Mouse (Mus musculus): ENCODE measurements around the gene Efhc2. TPM values are rescaled to one million over a fixed set of nuclear protein-coding genes. Genes with fewer than 3 reads are reported as not detected.

Efhc2 gene
- polyA plus RNA-seq (2012; ENCODE audit: insufficient read depth, insufficient read length, low replicate concordance, missing spikeins) = not detected in 2 replicates

GRCm38 (mm10) chrX:17319126-17319583 is at the start of gene Efhc2:
Efhc2 (minus strand) TSS chrX:17319368.
- Histone ChIP-seq H3K27ac (ENCODE audit: insufficient read depth, low read depth, low read length) (no peak within 1 kb of the TSS), H3K4me3 (ENCODE audit: insufficient read depth, low read depth, low read length) (peak within 1 kb of the TSS; percentile 35), H3K4me1 (ENCODE audit: control insufficient read depth, insufficient read depth, low read length) (peaks cover 4% of the 10 kb centered on the region; the same call in 1 of the 2 replicates)
- WGBS = 21% methylated on average over 18 of the region's 19 CpGs
- TF ChIP-seq CTCF (IDR thresholded peaks at IDR 0.05; ENCODE audit: insufficient read depth, low read depth, low read length) = no peak

GRCm38 (mm10) chrX:17365114-17365513 is 45.9 kb upstream of the Efhc2 start:
- no peak for TF ChIP-seq CTCF (IDR thresholded peaks at IDR 0.05; ENCODE audit: insufficient read depth, low read depth, low read length)
- no peak for TF ChIP-seq POLR2A (IDR thresholded peaks at IDR 0.05; ENCODE audit: insufficient read depth, low read depth, low read length)
- Histone ChIP-seq H3K4me1 (ENCODE audit: control insufficient read depth, insufficient read depth, low read length) (no peaks in the 10 kb centered on the region), H3K27ac (ENCODE audit: insufficient read depth, low read depth, low read length) (no peak overlapping the region), H3K4me3 (ENCODE audit: insufficient read depth, low read depth, low read length) (no peak overlapping the region)
- WGBS = 78% methylated on average over 2 of the region's 2 CpGs

- TF ChIP-seq POLR2A (IDR thresholded peaks at IDR 0.05; ENCODE audit: insufficient read depth, low read depth, low read length) (no peak), CTCF (IDR thresholded peaks at IDR 0.05; ENCODE audit: insufficient read depth, low read depth, low read length) (no peak)
These were observed 18.8 kb downstream of the Efhc2 start for GRCm38 (mm10) chrX:17300349-17300880.

GRCm38 (mm10) chrX:17283899-17284298 is 35.3 kb downstream of the Efhc2 start:
- 83% methylated on average over 2 of the region's 2 CpGs for WGBS
- Histone ChIP-seq H3K27ac (ENCODE audit: insufficient read depth, low read depth, low read length) (no peak overlapping the region), H3K4me3 (ENCODE audit: insufficient read depth, low read depth, low read length) (no peak overlapping the region), H3K4me1 (ENCODE audit: control insufficient read depth, insufficient read depth, low read length) (no peaks in the 10 kb centered on the region)
- TF ChIP-seq POLR2A (IDR thresholded peaks at IDR 0.05; ENCODE audit: insufficient read depth, low read depth, low read length) (no peak), CTCF (IDR thresholded peaks at IDR 0.05; ENCODE audit: insufficient read depth, low read depth, low read length) (no peak)

More at GRCm38 (mm10) chrX:17300349-17300880, 18.8 kb downstream of the Efhc2 start:
- 92% methylated on average over 3 of the region's 3 CpGs for WGBS
- no peak overlapping the region for H3K27ac ChIP-seq (ENCODE audit: insufficient read depth, low read depth, low read length)
- H3K4me3 ChIP-seq (ENCODE audit: insufficient read depth, low read depth, low read length) = no peak overlapping the region
- H3K4me1 ChIP-seq (ENCODE audit: control insufficient read depth, insufficient read depth, low read length) = no peaks in the 10 kb centered on the region

GRCm38 (mm10) chrX:17225141-17225540 is 94.0 kb downstream of the Efhc2 start:
- H3K27ac ChIP-seq (ENCODE audit: insufficient read depth, low read depth, low read length) = no peak overlapping the region
- no peak for TF ChIP-seq CTCF (IDR thresholded peaks at IDR 0.05; ENCODE audit: insufficient read depth, low read depth, low read length)
- no peak for TF ChIP-seq POLR2A (IDR thresholded peaks at IDR 0.05; ENCODE audit: insufficient read depth, low read depth, low read length)
- H3K4me1 ChIP-seq (ENCODE audit: control insufficient read depth, insufficient read depth, low read length) = no peaks in the 10 kb centered on the region

GRCm38 (mm10) chrX:17217451-17217850 is 101.7 kb downstream of the Efhc2 start:
- TF ChIP-seq CTCF (IDR thresholded peaks at IDR 0.05; ENCODE audit: insufficient read depth, low read depth, low read length) (no peak), POLR2A (IDR thresholded peaks at IDR 0.05; ENCODE audit: insufficient read depth, low read depth, low read length) (no peak)
- H3K27ac ChIP-seq (ENCODE audit: insufficient read depth, low read depth, low read length) = no peak overlapping the region
- no peak overlapping the region for H3K4me3 ChIP-seq (ENCODE audit: insufficient read depth, low read depth, low read length)
- no peaks in the 10 kb centered on the region for H3K4me1 ChIP-seq (ENCODE audit: control insufficient read depth, insufficient read depth, low read length)

More at GRCm38 (mm10) chrX:17225141-17225540, 94.0 kb downstream of the Efhc2 start:
- H3K4me3 ChIP-seq (ENCODE audit: insufficient read depth, low read depth, low read length) = no peak overlapping the region

GRCm38 (mm10) chrX:17213515-17213914 is 105.7 kb downstream of the Efhc2 start:
- 62% methylated on average over 2 of the region's 2 CpGs for WGBS
- no peak for TF ChIP-seq CTCF (IDR thresholded peaks at IDR 0.05; ENCODE audit: insufficient read depth, low read depth, low read length)
- no peak for TF ChIP-seq POLR2A (IDR thresholded peaks at IDR 0.05; ENCODE audit: insufficient read depth, low read depth, low read length)
- H3K27ac ChIP-seq (ENCODE audit: insufficient read depth, low read depth, low read length) = no peak overlapping the region
- H3K4me3 ChIP-seq (ENCODE audit: insufficient read depth, low read depth, low read length) = no peak overlapping the region
- H3K4me1 ChIP-seq (ENCODE audit: control insufficient read depth, insufficient read depth, low read length) = no peaks in the 10 kb centered on the region

- Histone ChIP-seq H3K4me3 (ENCODE audit: insufficient read depth, low read depth, low read length) (no peak overlapping the region), H3K27ac (ENCODE audit: insufficient read depth, low read depth, low read length) (no peak overlapping the region), H3K4me1 (ENCODE audit: control insufficient read depth, insufficient read depth, low read length) (no peaks in the 10 kb centered on the region)
- WGBS = 71% methylated on average over 3 of the region's 3 CpGs
- no peak for TF ChIP-seq POLR2A (IDR thresholded peaks at IDR 0.05; ENCODE audit: insufficient read depth, low read depth, low read length)
- no peak for TF ChIP-seq CTCF (IDR thresholded peaks at IDR 0.05; ENCODE audit: insufficient read depth, low read depth, low read length)
These were observed 143.4 kb downstream of the Efhc2 start for GRCm38 (mm10) chrX:17175748-17176147.

GRCm38 (mm10) chrX:17165638-17166037 is 153.5 kb downstream of the Efhc2 start:
- Histone ChIP-seq H3K4me3 (ENCODE audit: insufficient read depth, low read depth, low read length) (no peak overlapping the region), H3K4me1 (ENCODE audit: control insufficient read depth, insufficient read depth, low read length) (no peaks in the 10 kb centered on the region), H3K27ac (ENCODE audit: insufficient read depth, low read depth, low read length) (no peak overlapping the region)
- no peak for TF ChIP-seq CTCF (IDR thresholded peaks at IDR 0.05; ENCODE audit: insufficient read depth, low read depth, low read length)
- 65% methylated on average over 1 of the region's 1 CpGs for WGBS
